Mouse (Mus musculus): Measurements from ENCODE around the gene Cd53.

The Cd53 gene

GRCm38 (mm10) chr3:106789930-106790329 is at the start of gene Cd53:
TSS of gene Cd53 (minus strand) at chr3:106790149.
- in situ Hi-C loops (cut with MboI, MseI): loop anchor here (5.0 to 10.0 kb wide), 2 partner anchors 37 to 255 kb away; partner anchors contain the start of gene Olfr266

DNA sequence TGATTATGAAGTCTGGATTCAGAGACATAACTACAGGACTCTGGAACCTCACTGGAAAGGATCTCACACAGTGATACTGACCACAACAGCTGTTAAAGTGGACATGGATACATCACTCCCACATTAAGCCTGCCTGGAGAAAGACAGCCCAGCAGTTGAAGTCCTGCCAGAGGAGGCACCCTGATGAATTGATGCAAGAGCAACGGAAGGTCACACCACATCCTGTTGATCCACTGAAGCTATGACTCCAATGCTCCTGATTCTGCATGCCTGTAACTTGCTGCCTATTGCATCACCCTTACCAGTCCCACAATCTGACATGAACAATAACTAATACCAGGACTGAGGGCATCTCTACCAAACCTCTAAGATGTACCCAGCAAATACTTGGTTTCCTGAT is 42.2 kb upstream of the Cd53 start:
- in situ Hi-C loops (cut with MboI, MseI): no loop called here

- in situ Hi-C loops (cut with MboI, MseI): loop anchor here (5.0 kb wide), 1 partner anchor 39 kb away; no protein-coding TSS in a partner anchor
Observed at GRCm38 (mm10) chr3:106826187-106826586, 36.2 kb upstream of the Cd53 start, which contains the start of gene Olfr266. TSS of gene Olfr266 (minus strand) at chr3:106826287.

- in situ Hi-C loops (cut with MboI, MseI): no loop called here
Observed at GRCm38 (mm10) chr3:106817676-106818075, 27.7 kb upstream of the Cd53 start.

GRCm38 (mm10) chr3:106808972-106809695 is 19.2 kb upstream of the Cd53 start:
- in situ Hi-C loops (cut with MboI, MseI): no loop called here

DNA sequence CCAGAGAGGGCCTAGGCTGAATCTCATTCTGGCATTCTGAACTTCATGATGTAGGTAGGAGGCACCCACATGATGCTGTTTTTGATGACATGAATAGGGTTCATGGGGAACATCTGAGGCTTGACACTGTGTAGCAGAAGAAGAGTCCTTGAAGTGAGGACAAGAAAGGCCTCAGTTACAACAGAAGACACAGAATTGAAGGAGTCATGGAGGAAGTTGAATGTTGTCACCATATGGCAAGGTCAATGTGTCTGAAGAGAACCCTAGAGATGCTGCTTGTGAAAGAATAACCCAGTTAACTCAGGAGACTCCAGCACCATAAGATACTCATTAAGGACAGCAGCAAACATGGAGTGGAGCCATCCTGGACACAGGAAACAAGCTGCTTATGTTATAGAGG is 8.1 kb upstream of the Cd53 start:
- in situ Hi-C loops (cut with MboI, MseI): no loop called here

DNA sequence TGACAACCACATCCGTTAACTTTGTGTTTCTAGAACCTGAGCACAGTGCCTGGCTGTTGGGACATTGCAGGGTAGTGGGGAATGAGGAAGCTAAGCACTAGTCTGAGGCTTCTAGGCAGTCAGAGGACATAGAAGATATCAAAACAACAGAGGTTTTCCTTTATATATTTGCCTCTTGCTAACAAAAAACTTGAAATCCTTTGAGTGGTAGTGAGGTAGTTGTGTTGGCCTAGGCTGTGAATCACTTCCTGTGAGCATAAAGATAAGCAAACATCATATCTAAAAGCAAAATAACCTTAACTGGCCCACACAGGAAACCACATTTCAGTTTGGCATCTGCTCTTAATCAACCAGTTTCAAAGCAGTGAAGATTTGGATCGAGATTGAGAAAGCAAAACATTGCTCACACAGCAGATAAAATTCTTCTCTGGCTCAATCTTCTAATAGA is 1.5 kb downstream of the Cd53 start:
- in situ Hi-C loops (cut with MboI, MseI): loop anchor here (5.0 to 10.0 kb wide), 2 partner anchors 39 to 256 kb away; partner anchors contain the start of gene Olfr266

DNA sequence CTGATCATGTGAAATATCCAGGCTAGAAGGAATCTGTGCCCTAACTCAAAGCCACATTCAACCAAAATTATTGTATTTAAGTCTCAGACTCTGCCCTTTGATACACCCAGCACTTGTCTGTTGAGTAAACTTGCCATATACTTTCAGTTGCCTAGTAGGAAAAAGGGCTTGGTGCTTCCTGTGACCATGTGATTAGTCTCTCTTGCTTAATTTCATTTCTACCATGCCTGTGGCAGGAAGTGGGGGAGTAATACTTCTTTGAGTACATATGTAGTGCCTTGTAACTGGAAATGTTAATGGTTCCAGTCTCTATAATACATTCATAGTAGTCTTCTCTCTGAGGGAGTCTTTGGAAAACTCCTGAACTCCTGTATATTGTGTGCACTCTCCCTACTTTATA is 2.0 kb downstream of the Cd53 start:
- in situ Hi-C loops (cut with MboI, MseI): loop anchor here (5.0 to 10.0 kb wide), 2 partner anchors 39 to 257 kb away; partner anchors contain the start of gene Olfr266

GRCm38 (mm10) chr3:106785130-106785529 is 4.8 kb downstream of the Cd53 start:
- in situ Hi-C loops (cut with MboI, MseI): loop anchor here (5.0 to 10.0 kb wide), 2 partner anchors 42 to 260 kb away; partner anchors contain the start of gene Olfr266

GRCm38 (mm10) chr3:106771834-106772233 is 18.1 kb downstream of the Cd53 start:
- in situ Hi-C loops (cut with MboI, MseI): loop anchor here (5.0 to 10.0 kb wide), 2 partner anchors 45 to 877 kb away; no protein-coding TSS in a partner anchor

DNA sequence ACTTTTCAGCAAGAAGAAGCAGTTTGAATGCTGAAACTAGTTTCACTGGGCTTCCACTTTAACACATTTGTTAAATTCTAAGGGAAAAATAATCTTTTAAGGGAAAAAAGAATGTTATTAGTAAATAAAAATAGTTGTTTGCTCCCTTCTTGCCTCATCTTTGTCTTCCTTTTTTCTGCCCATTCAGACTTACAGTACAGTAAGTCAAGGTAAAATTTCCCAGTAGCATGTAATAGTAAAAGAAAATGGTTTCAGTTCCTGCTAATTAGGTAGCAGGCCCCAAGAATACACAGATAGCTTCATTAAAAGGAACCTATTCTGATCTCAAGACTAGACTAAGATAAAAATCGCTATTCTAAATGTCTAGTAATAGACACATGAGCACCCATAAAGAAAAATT is 34.1 kb downstream of the Cd53 start:
- in situ Hi-C loops (cut with MboI, MseI): no loop called here

- in situ Hi-C loops (cut with MboI, MseI): loop anchor here (10.0 kb wide), 1 partner anchor 237 kb away; the partner anchor contains the start of gene Dennd2d
Observed at GRCm38 (mm10) chr3:106722028-106722945, 67.7 kb downstream of the Cd53 start.

GRCm38 (mm10) chr3:106721397-106722027 is 68.4 kb downstream of the Cd53 start:
- in situ Hi-C loops (cut with MboI, MseI): loop anchor here (10.0 kb wide), 1 partner anchor 237 kb away; the partner anchor contains the start of gene Dennd2d
